Mouse (Mus musculus) layer of hippocampus, adult 11-12 months (tissue): ENCODE measurements around the gene Gse1.

ENCODE experiments used
- DNase-seq: peaks from one replicate; pipeline ENCODE4 v3.0.0; 2022; ENCODE audit warnings: low spot score

Gse1 gene

GRCm38 (mm10) chr8:120212596-120212995 is 15.7 kb upstream of the Gse1 start:
- DNase-seq: no peak

GRCm38 (mm10) chr8:120213229-120213628 is 15.0 kb upstream of the Gse1 start:
- DNase-seq: no peak

GRCm38 (mm10) chr8:120213939-120214338 is 14.3 kb upstream of the Gse1 start:
- DNase-seq: no peak

GRCm38 (mm10) chr8:120215416-120216141 is 12.7 kb upstream of the Gse1 start:
- no peak for DNase-seq

- DNase-seq: no peak
Observed at GRCm38 (mm10) chr8:120216855-120217830, 11.1 kb upstream of the Gse1 start.

- DNase-seq: no peak
Observed at GRCm38 (mm10) chr8:120222548-120222947, 5.7 kb upstream of the Gse1 start.

- no peak for DNase-seq
Observed at GRCm38 (mm10) chr8:120224521-120225420, 3.5 kb upstream of the Gse1 start.

- DNase-seq: peak; percentile 64
Observed at GRCm38 (mm10) chr8:120225421-120226151, 2.7 kb upstream of the Gse1 start.

- no peak for DNase-seq
Observed at GRCm38 (mm10) chr8:120226700-120227577, 1.3 kb upstream of the Gse1 start.

GRCm38 (mm10) chr8:120227578-120227876 is 729 bp upstream of the Gse1 start:
- no peak for DNase-seq

- no peak for DNase-seq
Observed at GRCm38 (mm10) chr8:120228781-120229573, 721 bp downstream of the Gse1 start.

- DNase-seq: no peak
Observed at GRCm38 (mm10) chr8:120229574-120229916, 1.3 kb downstream of the Gse1 start.

GRCm38 (mm10) chr8:120230081-120230480 is 1.8 kb downstream of the Gse1 start:
- DNase-seq: no peak

- no peak for DNase-seq
Observed at GRCm38 (mm10) chr8:120230715-120231614, 2.7 kb downstream of the Gse1 start.

GRCm38 (mm10) chr8:120231870-120232269 is 3.6 kb downstream of the Gse1 start:
- DNase-seq: no peak

- no peak for DNase-seq
Observed at GRCm38 (mm10) chr8:120232398-120232797, 4.1 kb downstream of the Gse1 start.

- DNase-seq: no peak
Observed at GRCm38 (mm10) chr8:120232913-120233312, 4.7 kb downstream of the Gse1 start.

- DNase-seq: peak; percentile 26
Observed at GRCm38 (mm10) chr8:120234457-120234856, 6.2 kb downstream of the Gse1 start.

GRCm38 (mm10) chr8:120234866-120235265 is 6.6 kb downstream of the Gse1 start:
- no peak for DNase-seq
